Mouse (Mus musculus) MEL (cell line): Measurements from ENCODE around the gene Med25. TPM values are rescaled to one million over a fixed set of nuclear protein-coding genes. Genes with fewer than 3 reads are reported as not detected.
"Not testable (repeated sequence)": the region's sequence is repeated elsewhere in the genome, so short reads cannot be mapped to it uniquely, and the experiment has no call there.

Experiments used
- DNase-seq: peaks from one replicate; pipeline ENCODE4 v3.0.0; 2011; ENCODE audit warnings: low read depth, low spot score
- H3K27ac ChIP-seq: 2 replicates; pipeline ENCODE4 v1.5.1; 2012; ENCODE audit warnings: low read depth, mild to moderate bottlenecking, control low read depth, low read length, moderate library complexity; ENCODE audit not compliant: control insufficient read depth
- H3K27me3 ChIP-seq, 2 experiments: fragments of 150-350 bp in 1 of 2; sonication (generic) in 1 of 2; 2 replicates each; pipeline ENCODE4 v1.6.1; 2012; ENCODE audit warnings: low read length in 2 of 2, mild to moderate bottlenecking in 2 of 2, improper control_type of control experiment in 1 of 2, moderate library complexity in 1 of 2; ENCODE audit not compliant: insufficient read depth in 2 of 2, control insufficient read depth in 1 of 2
- H3K36me3 ChIP-seq, 2 experiments: 2 replicates each; pipeline ENCODE4 v1.6.1; 2012 to 2014; ENCODE audit warnings: low read length in 2 of 2, improper control_type of control experiment in 1 of 2, inconsistent platforms in 1 of 2, mild to moderate bottlenecking in 1 of 2; ENCODE audit not compliant: insufficient read depth in 2 of 2, control insufficient read depth in 1 of 2
- H3K4me1 ChIP-seq, 2 experiments: fragments of 150-350 bp in 1 of 2; sonication (generic) in 1 of 2; 2 replicates each; pipeline ENCODE4 v1.6.1; 2012; ENCODE audit warnings: low read length in 2 of 2, improper control_type of control experiment in 1 of 2, mild to moderate bottlenecking in 1 of 2; ENCODE audit not compliant: insufficient read depth in 2 of 2, control insufficient read depth in 1 of 2
- H3K4me3 ChIP-seq, 2 experiments: fragments of 150-350 bp in 1 of 2; sonication (generic) in 1 of 2; 2 replicates each; pipeline ENCODE4 v1.5.1; 2012; ENCODE audit warnings: low read depth in 2 of 2, low read length in 2 of 2, mild to moderate bottlenecking in 2 of 2, moderate library complexity in 2 of 2, control low read depth in 1 of 2, improper control_type of control experiment in 1 of 2; ENCODE audit not compliant: control insufficient read depth in 1 of 2, insufficient read depth in 1 of 2
- H3K79me2 ChIP-seq: 2 replicates; pipeline ENCODE4 v1.6.1; 2012; ENCODE audit warnings: mild to moderate bottlenecking, low read length, moderate library complexity; ENCODE audit not compliant: control insufficient read depth, poor library complexity, insufficient read depth
- H3K9ac ChIP-seq: 2 replicates; pipeline ENCODE4 v1.6.1; 2012; ENCODE audit warnings: low read depth, mild to moderate bottlenecking, control low read depth, low read length, moderate library complexity; ENCODE audit not compliant: control insufficient read depth, poor library complexity, severe bottlenecking
- H3K9me3 ChIP-seq: fragments of 150-350 bp; sonication (generic); replicated peaks from 2 replicates; pipeline ENCODE4 v1.6.1; 2012; ENCODE audit warnings: mild to moderate bottlenecking, low read length, improper control_type of control experiment, moderate library complexity; ENCODE audit not compliant: insufficient read depth
- BHLHE40 ChIP-seq: IDR thresholded peaks from 2 replicates; pipeline ENCODE4 v1.6.1; 2012; ENCODE audit warnings: low read depth, mild to moderate bottlenecking, inconsistent platforms, low read length, improper control_type of control experiment, borderline replicate concordance
- CHD1 ChIP-seq: IDR thresholded peaks from 2 replicates; pipeline ENCODE4 v1.6.1; 2012; ENCODE audit warnings: low read depth, mild to moderate bottlenecking, inconsistent platforms, low read length, improper control_type of control experiment
- CHD2 ChIP-seq: IDR thresholded peaks from 2 replicates; pipeline ENCODE4 v1.6.1; 2011; ENCODE audit warnings: low read length, improper control_type of control experiment
- CTCF ChIP-seq, 3 experiments: IDR thresholded peaks in 2 of 3; conservative IDR thresholded peaks in 1 of 3; 2 replicates each; pipeline ENCODE4 v1.5.1; 2011 to 2012; ENCODE audit warnings: low read length in 3 of 3, low read depth in 2 of 3, mild to moderate bottlenecking in 2 of 3, improper control_type of control experiment in 1 of 3, inconsistent platforms in 1 of 3, mixed read lengths in 1 of 3, moderate library complexity in 1 of 3; ENCODE audit not compliant: control insufficient read depth in 1 of 3, insufficient read depth in 1 of 3, poor library complexity in 1 of 3, severe bottlenecking in 1 of 3
- MAZ ChIP-seq: IDR thresholded peaks from 2 replicates; pipeline ENCODE4 v1.6.1; 2012; ENCODE audit warnings: low read depth, mild to moderate bottlenecking, inconsistent platforms, low read length, improper control_type of control experiment
- MXI1 ChIP-seq: IDR thresholded peaks from 2 replicates; pipeline ENCODE4 v1.6.1; 2011; ENCODE audit warnings: mild to moderate bottlenecking, low read depth, low read length, improper control_type of control experiment
- MYC ChIP-seq: IDR thresholded peaks from 2 replicates; pipeline ENCODE4 v1.6.1; 2011; ENCODE audit warnings: low read depth, mild to moderate bottlenecking, low read length, improper control_type of control experiment, moderate library complexity
- NELFE ChIP-seq: IDR thresholded peaks from 2 replicates; pipeline ENCODE4 v1.6.1; 2011; ENCODE audit warnings: low read depth, low read length, improper control_type of control experiment
- POLR2A ChIP-seq, 2 experiments: IDR thresholded peaks; 2 replicates each; pipeline ENCODE4 v1.6.1; 2011 to 2012; ENCODE audit warnings: low read length in 2 of 2, mild to moderate bottlenecking in 2 of 2, control low read depth in 1 of 2, improper control_type of control experiment in 1 of 2, low read depth in 1 of 2, moderate library complexity in 1 of 2; ENCODE audit not compliant: control insufficient read depth in 1 of 2, insufficient read depth in 1 of 2, poor library complexity in 1 of 2
- RAD21 ChIP-seq: IDR thresholded peaks from 2 replicates; pipeline ENCODE4 v1.6.1; 2011; ENCODE audit warnings: mild to moderate bottlenecking, low read depth, low read length, improper control_type of control experiment
- SMC3 ChIP-seq: IDR thresholded peaks from 2 replicates; pipeline ENCODE4 v1.6.1; 2011; ENCODE audit warnings: low read depth, low read length, improper control_type of control experiment
- TAL1 ChIP-seq: IDR thresholded peaks from 2 replicates; pipeline ENCODE4 v1.6.1; 2012; ENCODE audit warnings: mild to moderate bottlenecking, inconsistent platforms, low read length, moderate library complexity, mixed read lengths
- TBP ChIP-seq: IDR thresholded peaks from 2 replicates; pipeline ENCODE4 v1.8.0; 2011; ENCODE audit warnings: low read depth, low read length, improper control_type of control experiment
- USF1 ChIP-seq: IDR thresholded peaks from 2 replicates; pipeline ENCODE4 v1.6.1; 2014; ENCODE audit warnings: low read depth, mild to moderate bottlenecking, inconsistent platforms, low read length, improper control_type of control experiment, moderate library complexity
- ZKSCAN1 ChIP-seq: IDR thresholded peaks from 2 replicates; pipeline ENCODE4 v1.6.1; 2012; ENCODE audit warnings: low read depth, mild to moderate bottlenecking, inconsistent platforms, low read length, improper control_type of control experiment, moderate library complexity
- ZNF384 ChIP-seq: IDR thresholded peaks from 2 replicates; pipeline ENCODE4 v1.6.1; 2012; ENCODE audit warnings: low read depth, mild to moderate bottlenecking, inconsistent platforms, low read length, improper control_type of control experiment
- polyA plus RNA-seq, 2 experiments: library from polyadenylated mRNA; stranded (reverse) in 1 of 2; unstranded in 1 of 2; fragments of >175 nt in 1 of 2; fragments of >200 nt in 1 of 2; gene quantifications; 2 replicates each; pipeline versions ENCODE4 v1.2.1 to v1.2.4; 2012; ENCODE audit warnings: low replicate concordance in 2 of 2, low read depth in 1 of 2; ENCODE audit not compliant: insufficient read length in 2 of 2, insufficient read depth in 1 of 2, missing spikeins in 1 of 2
- total RNA-seq: library from RNA; depleted of rRNA; stranded (reverse); fragments of 300-350 nt; gene quantifications from 2 replicates; pipeline ENCODE4 v1.2.3, GENCODE M21; 2012

The Med25 gene
- total and polyA plus RNA-seq, 3 experiments, result 53.9 to 118 TPM; not detected in 1

DNA sequence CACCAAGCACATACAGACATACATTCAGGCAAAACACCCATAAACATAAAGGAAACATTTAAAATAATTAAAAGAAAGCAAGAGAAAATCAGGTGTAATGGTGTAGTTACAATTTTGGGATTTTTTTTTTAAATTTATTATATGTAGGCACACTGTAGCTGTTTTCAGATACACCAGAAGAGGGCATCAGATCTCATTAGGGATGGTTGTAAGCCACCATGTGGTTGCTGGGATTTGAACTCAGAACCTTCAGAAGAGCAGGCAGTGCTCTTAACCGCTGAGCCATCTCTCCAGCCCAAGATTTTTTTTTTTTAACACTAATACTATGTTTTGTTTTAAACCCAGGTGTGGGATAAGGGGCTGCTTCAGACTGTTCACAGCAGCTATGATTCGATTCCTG, 20.7 kb downstream of the Med25 start:
- TF ChIP-seq CTCF (IDR thresholded peaks at IDR 0.05 in 2 of 3, conservative IDR thresholded peaks at IDR 0.05 in 1 of 3; ENCODE audit: control insufficient read depth in 1 of 3, insufficient read depth in 1 of 3, low read depth in 2 of 3, low read length in 3 of 3, poor library complexity in 1 of 3, severe bottlenecking in 1 of 3) (peak in 2 of 3 experiments; percentile 16 to 18; a peak in 1 of 6 replicates), MYC (0 out of 2 replicates have a peak, but pooled peaks have one; percentile 56), ZNF384 (peak; percentile 49; the same call in 1 of the 2 replicates), SMC3 (0 out of 2 replicates have a peak, but pooled peaks have one; percentile 26)
- not testable (repeated sequence) for H3K27ac ChIP-seq, H3K9me3 ChIP-seq, H3K79me2 ChIP-seq, DNase-seq, H3K27me3 ChIP-seq, H3K4me1 ChIP-seq, H3K36me3 ChIP-seq, H3K4me3 ChIP-seq, H3K9ac ChIP-seq

DNA sequence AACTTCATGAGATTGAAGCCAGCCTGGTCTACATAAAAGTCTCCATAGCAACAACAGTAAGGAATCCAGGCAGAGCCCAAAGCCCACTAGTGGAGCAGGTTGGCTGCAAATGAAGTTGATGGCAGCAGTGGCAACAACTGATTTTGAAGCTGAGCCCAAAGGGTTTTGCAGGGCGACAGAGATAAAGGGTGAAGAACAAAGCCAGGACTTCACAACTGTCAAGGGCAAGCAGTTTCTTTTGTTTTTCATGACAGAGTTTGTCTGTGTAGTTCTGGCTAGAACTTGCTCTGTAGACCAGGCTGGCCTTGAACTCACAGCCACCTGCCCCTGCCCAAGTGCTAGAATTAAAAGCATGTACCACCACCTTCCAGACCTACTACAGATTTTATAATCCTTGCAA, 21.3 kb downstream of the Med25 start:
- peaks cover 3 to 4% of the 10 kb centered on the region in 2 experiments; a peak in 3 of 4 replicates for H3K4me1 ChIP-seq

DNA sequence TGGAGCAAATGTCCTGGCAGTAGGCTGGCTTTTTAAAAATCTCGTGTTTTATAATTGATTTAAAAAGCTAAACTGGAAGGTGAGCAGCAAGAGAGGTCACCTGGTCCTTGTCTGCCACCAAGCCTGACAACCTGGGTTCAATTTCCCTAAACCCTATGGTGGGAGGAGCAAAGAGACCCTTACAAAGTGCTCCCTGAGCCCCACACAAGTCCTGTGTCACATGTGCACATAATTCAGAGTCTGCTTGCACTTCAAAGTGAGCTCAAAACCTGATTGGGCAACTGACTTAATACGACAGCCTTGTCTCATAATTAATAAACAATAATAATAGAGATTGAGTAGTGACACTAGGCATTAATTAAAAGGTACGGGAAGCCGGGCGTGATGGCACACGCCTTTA, 21.9 kb downstream of the Med25 start:
- H3K9me3 ChIP-seq, result no peaks in the 10 kb centered on the region
- peak overlapping the region in 1 of 2 experiments; percentile 71; a peak in 2 of 4 replicates for H3K4me3 ChIP-seq
- no peak for DNase-seq
- peaks cover 9% of the 10 kb centered on the region for H3K79me2 ChIP-seq
- no peaks in the 10 kb centered on the region for H3K36me3 ChIP-seq
- no peaks in the 10 kb centered on the region for H3K27me3 ChIP-seq
- H3K9ac ChIP-seq, result peak overlapping the region; percentile 53
- no peak overlapping the region for H3K27ac ChIP-seq
- no peak for TF ChIP-seq CHD2
- TF ChIP-seq ZKSCAN1, result no peak
- TF ChIP-seq MAZ, result no peak
- TF ChIP-seq TBP, result no peak
- no peak for TF ChIP-seq NELFE
- TF ChIP-seq USF1, result no peak
- no peak for TF ChIP-seq POLR2A (IDR thresholded peaks at IDR 0.05; ENCODE audit: control insufficient read depth in 1 of 2, insufficient read depth in 1 of 2, low read depth in 1 of 2, low read length in 2 of 2, poor library complexity in 1 of 2)
- no peak for TF ChIP-seq CHD1
- no peak for TF ChIP-seq TAL1
- no peak for TF ChIP-seq MXI1
- no peak for TF ChIP-seq RAD21
- TF ChIP-seq CTCF (IDR thresholded peaks at IDR 0.05 in 2 of 3, conservative IDR thresholded peaks at IDR 0.05 in 1 of 3; ENCODE audit: control insufficient read depth in 1 of 3, insufficient read depth in 1 of 3, low read depth in 2 of 3, low read length in 3 of 3, poor library complexity in 1 of 3, severe bottlenecking in 1 of 3), result no peak
- H3K4me1 ChIP-seq, result peaks cover 3 to 4% of the 10 kb centered on the region in 2 experiments; a peak in 3 of 4 replicates

More for the DNA sequence above, 21.3 kb downstream of the Med25 start:
- no peak overlapping the region for H3K9ac ChIP-seq
- H3K27me3 ChIP-seq, result no peaks in the 10 kb centered on the region
- TF ChIP-seq CHD2 (no peak), BHLHE40 (no peak), TAL1 (no peak)
- H3K36me3 ChIP-seq, result no peaks in the 10 kb centered on the region
- H3K4me3 ChIP-seq, result no peak overlapping the region
- H3K27ac ChIP-seq, result no peak overlapping the region
- no peak for DNase-seq
- H3K79me2 ChIP-seq, result peaks cover 9% of the 10 kb centered on the region
- no peaks in the 10 kb centered on the region for H3K9me3 ChIP-seq
